Mouse (Mus musculus) ES-CJ7 (cell line): ENCODE data around the gene Blvrb.
A peak's percentile ranks its signal among the peaks of the same experiment; 100 is the strongest.

Source experiments
- DNase-seq: peaks from one replicate; pipeline ENCODE4 v3.0.0; 2011; ENCODE audit warnings: low read depth, low spot score

Gene Blvrb

GRCm38 (mm10) chr7:27480927-27481626 is 33.3 kb downstream of the Blvrb start:
- DNase-seq: no peak

GRCm38 (mm10) chr7:27481627-27481969 is 33.8 kb downstream of the Blvrb start:
- peak; percentile 30 for DNase-seq

- DNase-seq: peak; percentile 50
These were observed 36.1 kb downstream of the Blvrb start for GRCm38 (mm10) chr7:27483860-27484259.

- DNase-seq: no peak
These were observed 38.5 kb downstream of the Blvrb start for GRCm38 (mm10) chr7:27486102-27486769.

- DNase-seq: peak; percentile 100
These were observed 39.3 kb downstream of the Blvrb start, which contains the start of gene Sertad1 for GRCm38 (mm10) chr7:27486770-27487697. Sertad1 (plus strand) TSS chr7:27486910.

- DNase-seq: peak; percentile 70
These were observed 40.0 kb downstream of the Blvrb start for GRCm38 (mm10) chr7:27487740-27488268.

GRCm38 (mm10) chr7:27489270-27489869 is 41.6 kb downstream of the Blvrb start:
- no peak for DNase-seq

GRCm38 (mm10) chr7:27490227-27490542 is 42.4 kb downstream of the Blvrb start:
- DNase-seq: no peak

- peak; percentile 87 for DNase-seq
These were observed 43.0 kb downstream of the Blvrb start for GRCm38 (mm10) chr7:27490543-27491329.

GRCm38 (mm10) chr7:27491856-27492255 is 44.1 kb downstream of the Blvrb start:
- DNase-seq: peak; percentile 59

GRCm38 (mm10) chr7:27493022-27493421 is 45.2 kb downstream of the Blvrb start:
- no peak for DNase-seq

GRCm38 (mm10) chr7:27493450-27493849 is 45.7 kb downstream of the Blvrb start:
- DNase-seq: no peak

- DNase-seq: peak; percentile 82
These were observed 47.0 kb downstream of the Blvrb start for GRCm38 (mm10) chr7:27494659-27495367.

- DNase-seq: peak; percentile 75
These were observed 51.3 kb downstream of the Blvrb start, which contains the start of gene Prx for GRCm38 (mm10) chr7:27499036-27499435. Prx (plus strand) TSS chr7:27499324.

GRCm38 (mm10) chr7:27501620-27502019 is 53.8 kb downstream of the Blvrb start:
- DNase-seq: no peak

- DNase-seq: no peak
These were observed 59.1 kb downstream of the Blvrb start for GRCm38 (mm10) chr7:27506765-27507370.

GRCm38 (mm10) chr7:27507711-27508647 is 60.2 kb downstream of the Blvrb start:
- DNase-seq: peak; percentile 99

GRCm38 (mm10) chr7:27508648-27509005 is 60.8 kb downstream of the Blvrb start:
- peak; percentile 91 for DNase-seq

GRCm38 (mm10) chr7:27510809-27511208 is 63.0 kb downstream of the Blvrb start:
- peak; percentile 63 for DNase-seq
